Mouse (Mus musculus) layer of hippocampus, adult 9-11 months (tissue): ENCODE results near the gene Cyp2d9.
"Not testable (repeated sequence)": the region's sequence is repeated elsewhere in the genome, so short reads cannot be mapped to it uniquely, and the experiment has no call there.

Experiments
- DNase-seq: peaks from one replicate; pipeline ENCODE4 v3.0.0; 2022

Gene Cyp2d9

DNA sequence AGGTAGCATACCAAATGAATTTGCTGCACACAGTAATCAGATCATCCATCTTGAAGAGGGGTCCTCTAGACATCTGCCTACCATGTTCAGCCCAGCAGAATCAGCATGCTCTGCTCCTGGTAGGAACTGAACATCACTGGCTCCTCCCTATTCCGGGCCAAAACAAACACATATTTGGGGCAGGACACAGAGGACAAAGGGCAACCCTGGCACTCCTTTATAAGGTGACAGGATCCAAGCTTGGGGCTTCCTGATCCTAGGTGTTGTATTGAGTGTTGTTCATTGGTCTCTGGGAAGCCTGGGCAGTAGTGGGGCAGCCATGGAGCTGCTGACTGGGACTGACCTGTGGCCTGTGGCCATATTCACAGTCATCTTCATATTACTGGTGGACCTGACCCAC lies 18.9 kb downstream of the Cyp2d9 start:
- DNase-seq, result not testable (repeated sequence)

DNA sequence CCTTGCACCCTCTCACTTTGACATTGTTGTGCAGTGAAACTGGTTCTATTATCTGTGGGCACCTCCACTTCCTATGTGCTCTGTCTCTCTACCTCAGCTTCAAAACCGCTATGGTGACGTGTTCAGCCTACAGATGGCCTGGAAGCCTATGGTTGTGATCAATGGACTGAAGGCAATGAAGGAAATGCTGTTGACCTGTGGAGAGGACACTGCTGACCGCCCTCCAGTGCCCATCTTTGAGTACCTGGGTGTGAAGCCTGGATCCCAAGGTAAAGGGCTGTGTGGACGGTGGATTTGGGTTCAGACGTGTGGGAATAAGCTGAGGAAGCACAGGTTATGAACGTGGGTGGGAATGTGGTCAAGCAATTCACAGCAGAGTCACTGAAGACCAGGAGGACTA lies 20.3 kb downstream of the Cyp2d9 start:
- DNase-seq, result not testable (repeated sequence)

DNA sequence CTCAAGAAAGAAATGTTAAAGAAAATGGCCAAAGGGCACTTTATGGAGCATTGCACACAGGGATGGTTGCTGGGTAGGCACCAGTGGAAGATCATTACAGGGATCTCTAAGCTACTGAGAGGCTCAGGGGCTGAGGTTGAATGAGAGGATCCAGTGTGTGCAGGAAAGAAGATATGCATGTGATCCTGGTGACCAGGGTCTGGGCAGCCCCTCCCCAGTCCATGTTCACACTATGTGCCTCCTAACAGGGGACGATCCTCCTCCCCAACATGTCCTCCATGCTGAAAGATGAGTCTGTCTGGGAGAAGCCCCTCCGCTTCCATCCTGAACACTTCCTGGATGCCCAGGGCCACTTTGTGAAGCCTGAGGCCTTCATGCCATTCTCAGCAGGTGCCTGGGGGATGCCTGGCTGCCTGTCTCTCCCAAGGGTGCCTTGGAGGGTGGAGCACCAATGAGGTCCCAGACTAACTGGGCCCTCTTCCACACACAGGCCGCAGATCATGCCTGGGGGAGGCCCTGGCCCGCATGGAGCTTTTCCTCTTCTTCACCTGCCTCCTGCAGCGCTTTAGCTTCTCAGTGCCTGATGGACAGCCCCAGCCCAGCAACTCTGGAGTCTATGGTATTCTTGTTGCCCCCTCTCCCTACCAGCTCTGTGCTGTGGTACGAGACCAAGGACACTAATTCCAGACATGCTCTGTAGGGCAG lies 23.0 kb downstream of the Cyp2d9 start:
- not testable (repeated sequence) for DNase-seq

DNA sequence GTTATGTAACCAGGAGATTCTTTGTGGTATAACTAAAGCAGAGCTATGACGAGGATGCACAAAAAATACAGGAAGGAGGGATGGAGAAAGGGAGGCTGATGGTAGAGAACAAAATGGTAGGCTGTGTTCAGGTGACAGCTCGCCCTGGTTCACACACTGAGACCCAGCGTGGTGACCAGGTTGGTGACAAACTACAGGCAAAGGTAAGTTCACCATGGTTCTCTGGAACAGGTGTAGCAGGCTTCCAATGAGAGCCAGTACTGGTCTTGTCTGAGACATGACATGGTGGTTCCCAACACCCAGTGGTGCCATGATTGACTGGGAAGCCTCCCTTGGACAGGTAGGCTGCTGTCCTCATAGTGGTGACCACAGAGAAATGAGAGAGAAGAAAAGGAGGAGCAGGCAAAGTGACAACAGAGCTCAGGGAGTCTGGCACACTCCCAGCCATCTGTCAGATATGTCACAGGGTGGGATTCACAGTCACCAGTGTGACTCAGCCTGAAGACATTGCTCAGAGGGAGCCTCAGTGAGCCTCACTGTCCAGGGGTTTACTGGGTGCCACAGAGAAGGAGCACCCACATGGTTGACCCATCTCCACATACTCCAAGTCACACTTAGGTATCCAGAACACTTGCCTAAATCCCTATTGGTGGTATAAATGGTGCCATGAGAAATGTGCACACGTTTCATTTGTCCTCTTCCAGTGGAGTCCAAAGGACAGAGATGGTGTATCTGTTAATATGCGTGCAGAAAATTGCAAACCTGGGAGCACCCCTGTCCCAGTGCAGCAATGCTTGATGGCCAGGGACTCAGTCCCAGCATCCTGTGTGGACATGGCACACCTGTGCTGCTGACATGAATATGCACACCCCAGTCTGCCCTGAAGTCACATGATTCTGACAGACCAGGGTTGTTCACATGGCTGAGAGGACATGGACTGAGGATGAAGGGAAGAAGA lies 24.1 kb downstream of the Cyp2d9 start:
- no peak for DNase-seq

DNA sequence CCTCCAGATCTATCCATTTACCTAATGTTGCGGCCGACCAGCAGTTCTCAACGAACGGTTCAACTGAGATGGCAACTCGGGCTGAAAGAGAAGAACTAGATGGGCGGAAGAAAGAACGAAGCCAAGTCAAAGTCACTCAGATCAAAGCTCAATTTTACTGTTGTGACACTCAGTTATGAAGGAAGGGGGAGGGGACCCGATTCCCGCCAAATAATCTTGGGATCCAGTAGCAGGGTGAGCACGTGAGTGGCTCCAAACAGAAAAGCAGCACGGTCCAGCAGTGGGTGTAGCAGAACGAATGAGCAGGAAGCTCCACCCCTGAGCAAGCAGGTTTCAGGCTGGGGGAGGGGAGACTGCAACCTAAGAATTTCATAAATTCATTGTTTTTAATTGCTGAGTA lies 26.0 kb downstream of the Cyp2d9 start:
- DNase-seq, result not testable (repeated sequence)

DNA sequence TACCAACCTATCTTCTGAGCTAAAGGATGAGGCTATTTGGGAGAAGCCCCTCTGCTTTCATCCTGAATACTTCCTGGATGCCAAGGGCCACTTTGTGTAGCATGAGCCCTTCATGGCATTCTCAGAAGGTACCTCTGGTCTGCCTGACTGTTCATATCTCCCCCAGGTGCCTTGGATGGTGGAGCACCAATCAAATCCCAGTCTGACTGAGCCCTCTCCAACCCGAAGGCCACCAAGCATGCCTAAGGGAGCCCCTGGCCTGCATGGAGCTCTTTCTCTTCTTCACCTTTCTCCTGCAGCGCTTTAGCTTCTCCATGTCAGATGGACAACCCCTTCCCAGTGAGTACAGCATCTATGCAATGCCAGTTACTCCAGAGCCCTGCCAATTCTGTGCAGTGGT lies 31.5 kb downstream of the Cyp2d9 start:
- DNase-seq, result no peak

DNA sequence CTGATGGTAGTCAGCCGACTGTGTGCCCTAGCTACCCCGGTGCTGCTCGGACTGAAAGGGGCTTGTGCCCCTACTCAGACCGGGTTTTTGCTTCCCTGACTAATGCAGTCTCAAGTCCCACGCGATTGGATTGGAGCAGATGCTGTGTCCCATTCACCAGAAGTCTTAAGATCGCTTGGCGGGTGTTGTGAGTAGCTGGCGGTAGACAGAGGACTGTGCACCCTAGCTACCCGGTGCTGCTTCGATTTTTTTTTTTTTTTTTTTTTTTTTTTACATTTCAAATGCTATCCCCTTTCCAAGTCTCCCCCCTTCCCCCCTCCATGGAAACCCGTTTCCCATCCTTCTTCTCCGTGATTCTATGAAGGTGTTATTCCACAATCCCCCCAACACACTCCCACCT lies 61.0 kb downstream of the Cyp2d9 start:
- DNase-seq, result not testable (repeated sequence)
